Mouse (Mus musculus) heart, adult 9 months (tissue): ENCODE results near the gene Acod1.

ENCODE experiments used
- DNase-seq, 2 experiments: peaks; one replicate each; pipeline ENCODE4 v3.0.0; 2022; ENCODE audit warnings: low spot score in 2 of 2

Acod1 gene

DNA sequence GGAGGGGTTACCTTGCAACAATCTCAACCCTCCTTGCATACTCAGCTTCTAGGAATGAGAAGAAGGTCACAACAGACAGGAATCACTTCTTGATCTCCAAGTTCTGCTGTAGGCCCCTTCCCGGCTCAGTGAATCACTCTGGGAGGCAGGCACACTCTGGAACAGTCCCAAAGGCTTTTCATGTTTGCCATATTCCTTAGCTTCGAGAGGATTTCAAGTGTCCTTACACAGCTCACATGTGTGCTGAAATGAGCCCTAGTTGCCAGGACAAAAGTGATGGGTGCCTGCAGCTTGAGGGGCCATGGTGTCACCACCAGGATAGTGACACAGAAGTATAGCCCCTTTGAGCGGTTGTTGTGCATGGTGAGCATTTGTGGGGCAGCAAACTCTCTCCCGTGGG is 26.0 kb downstream of the Acod1 start:
- DNase-seq: no peak

DNA sequence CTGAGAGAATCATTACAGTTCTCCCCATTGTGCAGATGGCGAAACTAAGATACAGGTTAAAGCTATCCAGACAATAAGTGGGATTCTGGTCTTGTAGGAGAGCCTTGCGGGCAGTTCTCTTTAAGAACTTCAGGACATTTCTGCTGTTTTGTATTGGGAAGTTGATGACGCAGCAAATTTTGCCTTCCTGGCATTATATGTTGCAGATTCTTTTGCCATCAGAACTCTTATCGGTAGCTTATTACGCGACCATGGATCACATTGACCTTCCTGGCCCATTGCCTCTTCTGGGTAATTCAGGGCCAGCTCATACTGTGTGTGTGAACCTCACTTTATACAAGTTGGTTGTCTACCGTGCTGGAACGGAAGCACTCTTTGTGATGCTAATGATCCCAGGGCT is 27.0 kb downstream of the Acod1 start:
- DNase-seq: no peak

DNA sequence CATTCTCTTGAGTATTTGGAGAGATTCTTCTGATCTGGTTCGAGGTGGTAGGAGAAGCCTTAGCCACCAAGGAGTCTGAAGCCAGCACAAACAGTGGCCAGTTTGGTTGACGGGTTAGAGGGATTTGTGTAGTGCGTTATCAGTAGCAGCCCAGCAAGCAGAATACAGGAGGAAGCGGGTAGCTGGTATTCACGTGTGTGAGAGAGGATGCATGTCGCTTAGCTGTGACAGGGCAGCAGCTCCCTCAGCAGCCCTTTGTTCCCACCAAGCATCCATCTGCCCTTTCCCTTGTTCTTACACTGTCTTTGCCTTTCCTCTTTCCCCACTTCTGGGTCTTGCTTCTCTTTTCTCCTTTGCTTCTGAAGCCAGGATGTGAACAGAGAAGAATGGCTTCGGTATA is 28.4 kb downstream of the Acod1 start:
- DNase-seq: no peak

DNA sequence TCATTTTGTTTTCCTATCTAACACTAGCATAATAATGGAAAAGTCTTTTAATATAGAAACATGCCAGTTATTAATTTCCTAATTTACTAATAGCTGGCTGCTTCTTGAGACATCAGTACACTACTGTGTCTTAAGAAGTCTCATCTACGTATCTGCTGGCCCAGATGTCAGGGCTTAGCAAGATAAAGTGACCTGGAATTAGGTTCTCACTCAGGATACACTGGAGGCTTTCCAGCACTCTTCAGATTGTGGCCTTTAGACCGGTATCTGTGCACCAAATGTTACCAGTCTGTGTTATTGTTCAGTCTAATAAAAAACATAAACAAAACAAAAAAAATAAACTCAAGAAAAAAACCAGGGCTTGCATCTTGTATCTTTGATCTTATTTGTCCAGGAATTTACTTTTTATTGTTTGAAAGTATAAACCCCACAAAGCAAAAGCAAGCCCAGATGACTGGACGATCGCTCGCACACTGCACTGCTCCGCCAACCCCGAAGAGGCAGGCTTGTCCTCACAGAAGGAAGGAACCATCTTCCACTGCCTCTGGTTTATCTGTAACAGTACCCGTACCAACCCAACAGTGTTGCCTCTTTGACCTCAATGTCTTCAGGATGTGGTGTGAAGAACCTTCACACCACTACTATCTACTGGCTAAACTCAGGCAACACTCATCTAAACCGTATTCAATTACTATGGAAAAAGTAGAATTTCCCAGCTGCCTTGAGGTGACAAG is 30.7 kb downstream of the Acod1 start:
- no peak for DNase-seq

DNA sequence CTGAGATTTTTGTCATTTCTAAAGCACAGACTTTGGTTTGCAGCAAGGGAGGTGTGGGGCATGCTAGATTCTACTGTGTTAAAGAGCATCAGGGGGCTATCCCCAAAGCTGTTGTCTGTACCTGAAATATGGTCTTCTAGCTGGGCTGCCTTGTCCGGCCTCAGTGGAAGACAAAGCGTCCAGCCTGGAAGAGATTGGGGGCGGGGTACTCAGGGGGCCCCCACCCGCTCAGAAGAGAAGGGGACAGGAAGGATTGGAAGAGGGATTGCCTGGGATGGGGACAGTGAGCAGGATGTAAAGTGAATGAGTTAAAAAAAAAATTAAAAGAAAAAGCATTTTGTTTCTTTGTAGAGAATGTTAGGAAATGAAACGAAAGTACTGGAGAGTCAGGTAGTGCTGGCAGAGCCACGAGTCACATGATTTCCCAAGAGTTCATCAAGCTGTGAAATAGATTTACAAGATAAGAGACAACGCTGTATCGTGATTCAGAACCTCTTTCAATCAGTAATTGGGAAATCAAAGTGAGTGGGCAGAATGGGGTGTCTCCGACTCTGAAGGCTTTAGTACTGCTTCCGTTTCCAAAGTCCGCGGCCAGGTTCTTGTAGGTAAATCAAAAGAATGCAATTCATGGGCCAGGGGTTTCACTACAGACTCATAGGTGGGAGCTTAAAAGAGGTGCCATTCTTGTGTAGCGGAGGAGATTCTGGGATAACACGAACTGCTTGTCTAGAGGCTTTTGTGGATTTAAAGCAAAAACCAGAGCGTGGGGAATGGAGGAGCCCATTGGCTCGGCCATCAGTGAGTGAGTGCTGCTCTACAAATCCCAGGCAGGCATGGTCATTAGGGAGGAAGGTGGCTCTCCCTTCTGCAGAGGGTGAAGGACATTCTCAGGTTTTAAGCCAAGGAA is 31.5 kb downstream of the Acod1 start:
- DNase-seq: no peak

DNA sequence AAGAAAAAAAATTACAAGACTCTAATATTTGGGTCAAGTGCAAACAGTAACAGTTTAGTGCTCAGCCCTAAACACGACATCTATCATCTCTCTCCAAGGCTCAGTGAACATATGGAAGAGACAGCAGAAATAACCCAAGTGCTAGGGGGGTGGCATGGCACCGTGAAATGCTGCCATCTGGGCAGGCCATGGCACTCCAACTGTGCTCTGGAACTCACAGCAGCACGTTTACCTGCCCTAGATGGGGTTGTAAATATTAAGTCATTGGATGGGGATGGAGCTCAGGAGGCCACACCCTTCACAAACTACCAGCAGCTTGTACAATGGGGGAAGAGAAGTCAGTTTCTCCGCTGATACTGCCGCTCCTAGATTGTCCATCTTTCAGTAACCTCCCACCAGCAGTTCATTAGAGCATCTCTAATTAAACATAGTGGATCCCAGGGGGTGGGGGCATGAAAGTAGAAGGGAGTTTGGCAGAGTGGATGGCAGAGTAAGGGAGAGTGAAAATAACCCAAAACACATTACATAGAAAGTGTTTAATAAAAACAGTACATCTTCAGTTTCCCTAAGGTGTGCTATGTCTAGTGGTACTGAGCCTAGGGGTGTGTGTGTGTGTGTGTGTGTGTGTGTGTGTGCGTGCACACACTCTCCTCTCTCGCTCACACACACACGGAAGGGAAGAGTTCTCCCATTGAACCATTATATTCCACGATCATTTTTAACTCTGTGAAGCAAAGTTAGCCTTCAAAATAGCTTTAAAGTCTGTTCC is 32.6 kb downstream of the Acod1 start:
- DNase-seq: no peak

DNA sequence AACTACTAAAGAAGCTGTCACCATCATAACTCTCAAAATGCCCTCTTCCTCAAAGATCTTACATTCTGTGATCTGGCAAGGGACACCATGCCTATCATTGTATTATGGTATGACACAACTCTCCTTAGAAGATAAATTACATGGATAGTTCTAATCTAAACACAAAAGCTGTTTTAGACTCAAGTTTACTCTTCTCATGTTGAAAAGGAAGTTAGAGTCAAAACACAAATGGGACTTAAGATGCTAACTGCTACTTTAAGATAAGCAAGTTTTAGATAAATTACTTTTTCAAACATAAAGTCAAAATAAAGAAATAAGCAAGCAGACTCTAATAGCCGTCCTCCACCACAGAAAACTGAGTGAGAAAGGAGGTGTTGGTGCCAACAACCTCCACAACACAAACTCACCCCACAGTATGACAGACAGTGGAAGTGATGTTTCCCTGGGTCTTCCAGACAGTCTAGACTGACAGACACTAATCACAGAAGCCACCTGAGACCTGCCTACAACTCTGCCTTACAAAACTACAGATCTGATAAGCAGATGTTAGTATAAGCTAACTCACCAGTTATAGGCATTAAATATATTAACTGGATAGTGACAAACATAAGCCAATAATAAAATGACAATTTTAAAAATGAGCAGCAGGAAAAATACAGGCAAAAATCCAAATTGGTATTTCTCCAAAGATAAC is 39.2 kb downstream of the Acod1 start:
- no peak for DNase-seq

DNA sequence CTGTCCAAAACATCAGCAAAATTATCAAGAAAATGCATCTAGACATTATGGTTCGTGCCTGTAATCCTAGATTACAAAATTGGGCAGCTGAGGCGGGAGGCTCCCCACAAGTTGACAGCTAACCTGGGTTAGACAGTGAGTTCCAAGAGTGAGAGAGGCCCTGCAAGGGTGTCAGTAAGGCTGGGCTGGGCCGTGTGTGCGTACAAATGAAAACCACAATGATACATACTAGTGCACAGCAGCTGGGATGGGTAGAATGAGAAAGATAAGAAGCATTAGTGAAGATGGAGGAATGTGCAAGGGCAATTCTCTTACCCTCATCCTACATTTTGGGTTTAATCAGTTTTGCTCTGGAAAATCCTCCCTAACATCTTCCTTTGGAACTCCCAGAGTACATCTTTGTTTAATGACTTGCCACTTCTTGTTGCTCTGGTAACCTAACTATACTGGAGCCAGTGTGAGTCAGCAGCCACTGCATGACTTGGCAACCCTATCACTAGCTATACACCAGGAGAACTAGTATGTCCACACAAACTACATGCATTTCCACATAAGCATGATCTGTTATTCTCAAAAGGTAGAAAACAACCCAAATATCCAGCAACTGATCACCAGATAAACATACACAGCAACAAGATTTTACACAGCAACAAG is 40.0 kb downstream of the Acod1 start:
- no peak for DNase-seq

DNA sequence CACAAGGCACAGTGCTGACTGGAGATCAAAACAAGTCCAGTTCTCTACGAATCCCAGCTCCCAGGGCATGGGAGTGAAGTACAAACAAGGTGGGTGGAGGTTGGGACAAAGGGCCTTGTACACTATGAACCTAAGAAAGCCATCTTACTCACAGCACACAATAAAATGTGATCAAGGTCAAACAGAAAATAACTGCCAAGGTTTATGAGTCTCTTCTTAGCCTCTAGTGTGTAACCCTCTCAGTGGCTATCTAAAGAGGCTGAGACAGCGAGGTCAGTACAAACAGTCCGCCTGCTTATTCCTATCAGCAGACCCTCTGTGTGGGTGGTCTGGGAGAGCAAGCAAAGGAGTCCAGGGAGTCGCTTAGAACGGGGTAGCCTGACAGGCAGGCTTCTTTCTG is 41.1 kb downstream of the Acod1 start:
- no peak for DNase-seq

DNA sequence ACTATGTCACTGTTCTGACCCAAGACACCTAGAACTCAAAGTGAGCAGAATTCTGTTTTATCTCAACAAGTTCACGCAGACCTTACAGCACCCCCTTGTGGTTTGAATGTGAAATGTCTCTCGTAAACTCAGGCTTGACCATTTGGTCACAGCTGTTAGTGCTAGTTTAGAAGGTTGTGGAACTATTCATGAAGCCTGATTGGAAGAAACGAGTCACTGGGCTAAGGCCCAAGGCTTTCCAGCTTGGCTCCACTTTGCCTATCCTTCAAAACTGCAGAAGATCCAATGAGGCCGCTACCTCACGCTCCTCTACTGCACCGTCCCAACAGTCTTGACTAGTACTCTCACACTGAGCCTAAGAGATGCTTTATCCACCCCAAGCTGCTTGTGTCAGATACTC is 41.8 kb downstream of the Acod1 start:
- peak; percentile 74 to 82 for DNase-seq

DNA sequence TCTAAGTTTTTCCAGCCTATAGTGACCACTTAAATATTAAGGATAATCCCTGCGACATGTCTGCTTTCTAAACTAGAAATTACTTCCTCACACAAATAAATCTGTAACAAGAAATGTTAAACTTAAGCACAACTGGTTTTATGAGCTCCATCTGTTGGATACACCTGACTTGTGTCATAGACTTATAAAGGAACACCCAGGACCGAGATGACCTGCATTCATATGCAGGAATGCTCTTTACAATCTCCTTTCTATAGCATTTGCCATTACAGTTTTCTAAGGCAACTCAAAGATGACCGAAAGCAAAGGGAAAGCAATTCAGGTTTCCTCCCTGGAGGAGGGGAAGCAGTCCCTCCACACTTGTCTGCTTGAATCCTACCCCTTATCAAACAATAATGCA is 46.5 kb downstream of the Acod1 start:
- no peak for DNase-seq

DNA sequence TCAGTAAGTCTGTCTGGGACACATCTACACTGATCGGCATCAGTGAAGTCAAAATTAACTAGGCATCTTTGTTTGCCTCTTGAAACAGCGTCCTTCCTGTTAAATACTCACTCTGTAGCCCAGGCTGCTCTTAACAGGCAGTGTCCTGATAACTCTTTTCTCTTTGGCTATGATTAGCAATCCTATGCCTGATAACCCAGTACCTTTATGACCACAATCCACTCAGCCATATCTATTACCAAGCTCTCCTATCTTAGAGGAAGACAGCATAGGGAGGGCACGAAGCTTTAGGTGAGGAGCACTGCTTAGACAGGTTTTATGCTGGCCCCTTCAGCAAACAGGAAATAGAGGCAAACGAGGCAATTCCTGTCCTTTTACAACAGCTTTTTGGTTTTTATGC is 46.9 kb downstream of the Acod1 start:
- no peak for DNase-seq

DNA sequence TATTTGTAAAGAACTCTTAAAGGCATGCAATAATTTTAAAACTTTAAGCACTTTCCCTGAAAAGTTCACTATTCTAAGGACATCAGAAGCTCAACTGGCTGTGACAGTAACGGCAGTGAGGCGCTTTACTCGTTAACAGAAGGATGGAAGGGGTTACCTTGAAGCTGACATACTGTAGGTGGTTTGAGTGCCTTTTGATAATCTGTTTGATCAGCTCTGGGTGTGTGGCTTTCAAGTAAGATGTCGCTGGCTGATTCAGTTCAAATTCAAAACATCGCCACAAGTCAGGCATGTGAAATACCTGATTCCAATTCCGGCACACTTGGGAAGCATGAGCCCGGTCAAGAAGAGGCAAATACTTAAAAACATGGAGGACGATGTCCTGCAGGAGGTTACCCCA is 48.3 kb downstream of the Acod1 start:
- DNase-seq: no peak

DNA sequence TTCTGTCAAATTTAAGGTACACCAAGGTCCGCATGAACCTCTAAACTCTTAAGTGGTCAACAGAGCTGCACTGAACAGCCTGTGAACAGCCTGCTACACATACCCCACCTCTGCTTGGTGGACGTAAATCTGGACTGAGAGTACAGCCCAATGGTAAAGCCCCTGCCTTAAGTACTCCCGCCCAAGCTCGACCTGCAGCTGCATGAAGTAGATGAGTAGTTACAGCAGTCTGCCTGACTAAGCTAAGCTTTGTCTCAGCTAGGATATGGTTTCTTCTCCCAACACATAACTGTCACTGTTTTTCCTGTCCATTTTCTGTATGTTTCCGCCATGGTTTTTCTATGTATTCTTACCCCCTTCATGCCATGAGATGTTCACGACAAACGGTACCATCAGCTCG is 49.0 kb downstream of the Acod1 start:
- no peak for DNase-seq

DNA sequence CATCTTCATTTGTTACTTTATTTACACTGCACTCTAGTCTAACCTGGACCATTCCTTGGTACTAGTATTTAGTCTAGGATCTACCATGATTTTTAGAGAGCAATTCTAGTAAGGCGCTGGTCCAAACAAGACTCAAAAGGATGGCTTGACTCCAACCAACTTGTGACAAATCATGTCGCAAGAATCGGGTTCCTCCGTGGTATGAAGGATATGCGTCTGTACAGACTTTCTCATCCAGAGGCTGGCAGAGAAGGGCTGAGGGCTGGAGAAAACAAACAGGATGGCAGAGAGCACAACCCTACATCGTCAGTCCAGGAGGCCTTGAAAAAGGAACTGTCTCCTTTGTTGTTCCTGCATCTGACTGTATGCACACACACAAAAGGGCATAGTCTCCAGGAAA is 49.8 kb downstream of the Acod1 start:
- DNase-seq: peak; percentile 13 to 26

DNA sequence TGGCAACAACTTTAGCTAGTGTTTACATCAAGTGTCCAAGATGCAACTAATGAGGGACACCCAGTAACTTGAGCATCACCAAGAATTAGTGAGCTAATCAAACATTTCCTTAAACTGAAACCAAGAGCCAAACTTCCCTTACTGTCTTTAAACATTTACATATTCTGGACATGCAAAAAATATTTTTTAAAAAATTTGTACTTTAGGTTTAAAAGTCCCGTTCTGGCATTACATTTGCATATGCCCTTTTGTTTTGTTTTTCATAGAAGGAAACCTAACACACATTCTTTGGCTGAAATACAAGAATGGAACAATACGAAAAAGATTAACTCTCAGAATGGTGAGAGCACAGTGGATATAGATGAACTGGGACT is 51.4 kb downstream of the Acod1 start:
- DNase-seq: no peak

DNA sequence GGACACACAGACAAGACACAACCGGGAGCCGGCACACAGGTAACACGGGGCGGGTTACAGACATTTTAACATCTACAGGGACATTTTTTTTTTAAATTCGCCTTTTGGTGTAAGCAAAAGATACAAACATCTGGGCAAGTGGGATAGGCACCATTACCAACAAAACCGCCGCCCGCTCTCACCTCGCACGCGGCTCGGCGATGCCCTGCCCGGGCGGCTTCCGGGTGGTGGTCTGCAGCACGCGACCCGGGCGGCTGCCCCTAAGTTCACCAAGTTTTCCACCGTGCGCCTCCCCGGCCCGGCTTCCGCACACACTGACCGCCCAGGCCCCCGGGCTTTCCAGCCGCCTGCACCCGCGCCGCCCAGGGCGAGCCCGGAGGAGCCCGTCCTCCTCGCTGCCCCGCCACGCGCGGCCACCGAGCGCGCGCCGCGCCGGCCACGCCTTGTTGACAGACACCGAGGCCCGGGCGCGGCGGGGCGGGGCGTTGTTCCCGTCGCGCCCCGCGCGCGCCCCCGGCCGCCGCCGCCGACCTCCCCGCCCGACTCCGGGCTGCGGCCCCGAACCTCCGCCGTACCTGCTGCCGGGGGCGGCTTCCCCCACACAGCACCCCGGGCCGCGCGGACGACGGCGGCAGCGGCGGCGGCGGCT is 51.9 kb downstream of the Acod1 start:
- peak; percentile 88 to 89 for DNase-seq

DNA sequence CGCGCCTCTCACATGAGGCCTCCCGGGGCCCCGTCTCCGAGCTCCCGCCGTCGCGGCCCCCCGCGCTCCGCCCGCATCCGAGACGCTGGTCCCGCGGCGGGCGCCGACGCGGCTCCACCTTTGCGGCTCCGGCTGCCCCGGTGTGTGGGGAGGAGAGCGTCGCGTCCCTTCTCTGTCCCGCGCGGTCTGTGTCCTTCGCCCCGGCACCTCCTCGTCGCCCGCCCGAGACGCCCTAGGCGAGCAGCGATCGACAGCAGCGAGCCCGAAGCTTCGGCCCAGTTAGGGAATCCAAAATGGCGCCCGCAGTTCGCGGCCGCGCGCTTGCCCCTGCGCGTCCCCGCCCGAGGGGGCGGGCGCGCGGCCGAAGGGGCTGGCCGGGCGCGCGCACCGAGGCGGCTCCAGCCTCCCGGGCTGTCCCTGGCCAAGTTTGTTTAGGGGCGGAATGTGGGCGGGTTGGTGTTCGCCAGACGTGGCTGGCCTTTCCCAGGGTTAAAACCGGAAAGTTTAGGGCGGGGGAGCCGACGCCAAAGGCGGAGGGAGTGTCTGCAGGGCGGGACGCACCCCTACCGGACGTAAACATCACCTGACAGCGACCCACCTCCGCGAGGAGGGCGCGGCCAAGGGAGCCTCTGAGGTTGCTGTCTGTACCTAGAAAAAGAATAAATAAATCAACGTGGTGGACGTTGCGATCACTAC is 52.6 kb downstream of the Acod1 start, which contains the start of gene Fbxl3:
Fbxl3 (minus strand) TSS at position 329 of the 696 bp plus-strand sequence.
- peak; percentile 96 to 98 for DNase-seq

DNA sequence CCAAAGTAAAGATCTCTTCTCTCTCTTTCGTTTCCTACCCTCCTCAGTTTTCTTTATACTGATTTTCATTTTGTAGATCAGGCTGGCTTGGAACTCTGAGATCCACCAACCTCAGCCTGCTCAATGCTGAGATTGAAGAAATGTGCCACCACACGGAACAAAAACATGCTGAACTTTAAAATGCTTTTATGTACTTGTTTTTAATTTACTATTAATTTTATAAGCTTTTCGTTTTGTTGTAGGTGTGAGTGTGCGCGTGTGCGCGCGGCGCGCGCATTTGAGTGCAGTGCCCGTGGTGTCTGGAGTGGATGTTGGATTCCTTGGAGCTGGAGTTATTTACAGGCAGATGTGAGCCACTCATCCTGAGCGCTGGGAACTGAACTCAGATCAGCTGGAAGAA is 53.5 kb downstream of the Acod1 start:
- DNase-seq: no peak

DNA sequence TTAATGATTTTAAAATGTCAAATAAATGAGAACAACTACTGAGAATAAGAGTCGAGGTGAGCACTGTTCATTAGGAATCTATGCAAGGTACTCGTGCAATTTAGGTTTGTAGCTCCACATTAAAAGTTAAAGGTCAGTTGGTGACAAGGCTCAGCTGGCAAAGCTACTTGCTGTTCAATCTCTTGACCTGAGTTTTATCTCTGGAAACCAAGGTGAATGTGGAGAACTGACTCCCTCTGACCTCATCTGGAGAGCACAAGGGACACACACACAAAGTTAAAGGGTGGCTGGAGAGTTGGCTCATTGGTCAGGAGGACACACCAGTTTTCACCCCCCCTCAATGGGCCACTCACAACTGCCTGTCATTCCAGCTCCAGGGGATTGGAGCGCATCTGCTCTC is 54.4 kb downstream of the Acod1 start:
- no peak for DNase-seq
